Mouse (Mus musculus) embryonic stem cell, embryonic (primary cell): ENCODE results near the gene Arhgap24.

Experiments used
- CTCF ChIA-PET, 4 experiments: fragments of 300-600 bp in 2 of 4; fragments of 350-600 bp in 2 of 4; sonication (Branson Sonifier 250); formaldehyde crosslinking; loops; one replicate each; lab custom pipeline; 2022; ENCODE audit warnings: inconsistent platforms in 2 of 4; lab: Charles Lee
- POLR2A ChIA-PET, 4 experiments: fragments of 300-600 bp in 2 of 4; fragments of 350-600 bp in 2 of 4; sonication (Branson Sonifier 250); formaldehyde crosslinking; loops; one replicate each; lab custom pipeline; 2022; ENCODE audit warnings: antibody characterized with exemption in 4 of 4, inconsistent platforms in 1 of 4; lab: Charles Lee

The Arhgap24 gene

DNA sequence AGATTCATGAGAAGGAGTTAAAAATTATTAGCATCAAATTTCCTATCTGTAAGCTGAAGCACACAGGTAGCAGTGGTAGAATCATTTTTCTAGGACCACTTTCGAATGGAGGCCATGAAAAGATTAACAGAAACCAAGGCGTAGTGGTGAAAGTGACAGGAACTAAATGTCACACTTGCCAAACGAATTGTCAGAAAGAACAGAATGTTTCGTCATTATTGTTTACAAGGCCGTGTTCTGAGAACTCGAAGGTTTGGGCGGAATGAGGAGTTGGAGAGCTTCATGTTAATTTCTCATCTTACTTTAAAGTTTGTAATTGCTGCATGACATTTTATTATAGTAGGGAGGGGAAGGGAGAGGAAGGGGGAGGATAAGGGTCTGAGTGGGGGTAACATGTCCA, 162.2 kb downstream of the Arhgap24 start:
- ChIA-PET CTCF (no interaction called here), POLR2A (no interaction called here)

DNA sequence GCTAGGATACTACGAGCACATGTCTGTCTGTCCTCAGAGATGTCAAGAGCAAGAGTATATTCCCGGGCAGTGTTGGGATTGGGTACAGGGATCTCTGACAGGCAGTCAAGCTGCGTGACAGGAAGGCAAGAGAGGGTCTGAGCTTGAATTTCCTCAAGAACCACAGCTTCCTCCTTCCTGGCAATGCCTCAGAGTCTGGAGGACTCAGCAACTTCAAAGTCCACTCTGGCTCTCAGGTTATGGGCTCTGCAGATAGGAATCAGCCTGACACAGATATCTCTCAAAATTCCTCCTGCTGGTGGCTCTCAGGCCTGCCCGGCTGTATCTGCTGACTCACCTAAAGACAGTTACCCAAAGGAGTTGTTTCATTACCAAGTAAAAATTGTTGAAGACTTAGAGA, 162.6 kb downstream of the Arhgap24 start:
- POLR2A ChIA-PET, result no interaction called here
- CTCF ChIA-PET, result no interaction called here

DNA sequence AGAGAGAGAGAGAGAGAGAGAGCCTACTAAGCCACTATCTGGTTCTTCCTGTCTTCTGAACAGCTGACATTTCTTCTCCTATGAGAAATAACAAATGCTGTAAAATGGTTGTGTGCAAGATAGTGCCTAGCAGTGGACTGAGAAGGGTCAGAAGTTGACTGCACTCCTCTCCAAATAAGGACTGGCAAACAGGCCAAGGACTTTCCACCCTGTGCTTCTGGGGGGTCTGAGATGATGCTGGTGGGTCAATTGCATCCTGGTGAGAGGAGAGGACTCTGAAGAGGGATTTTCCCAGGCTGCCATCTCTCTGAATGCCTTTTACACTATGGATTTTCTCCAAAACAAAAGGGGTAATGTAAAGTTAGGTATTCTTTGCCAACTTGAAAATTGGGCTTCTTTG, 177.9 kb downstream of the Arhgap24 start:
- CTCF ChIA-PET, result no interaction called here
- POLR2A ChIA-PET, result no interaction called here

DNA sequence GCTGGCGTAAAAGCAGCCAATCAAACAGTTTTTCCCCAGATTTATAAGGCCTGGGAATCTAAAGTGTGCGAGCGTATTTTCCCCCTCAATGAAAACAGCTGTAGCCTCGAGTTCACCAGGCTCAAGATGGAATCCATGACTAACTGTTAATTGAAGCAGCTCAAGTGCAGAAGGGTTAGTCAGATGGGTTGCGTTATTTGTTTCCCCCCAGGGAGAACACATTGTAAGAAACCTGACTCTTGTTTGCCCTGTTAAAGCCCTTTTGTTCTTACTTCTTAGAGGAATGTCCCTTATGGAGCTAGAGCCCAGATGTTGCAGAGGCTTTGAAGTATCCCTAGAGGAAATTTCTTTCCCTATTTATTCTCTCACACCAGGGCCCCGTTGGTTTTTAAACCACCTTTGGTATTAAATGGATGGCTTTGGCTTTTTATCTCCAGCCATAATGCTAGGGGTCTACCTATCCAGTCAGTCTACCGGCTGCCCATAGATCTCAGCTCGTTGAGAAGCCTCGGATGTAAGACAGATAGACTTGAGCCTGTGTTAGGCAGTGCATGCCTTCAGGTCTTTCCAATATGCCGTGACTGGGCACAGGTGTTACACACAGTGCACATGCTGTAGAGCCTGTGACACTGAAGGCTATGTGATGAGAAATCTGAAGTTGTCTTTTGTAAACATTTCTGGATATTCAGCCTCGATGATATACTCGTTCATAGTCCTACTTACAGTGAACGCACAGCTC, 184.0 kb downstream of the Arhgap24 start:
- POLR2A ChIA-PET, result no interaction called here
- CTCF ChIA-PET, result no interaction called here

DNA sequence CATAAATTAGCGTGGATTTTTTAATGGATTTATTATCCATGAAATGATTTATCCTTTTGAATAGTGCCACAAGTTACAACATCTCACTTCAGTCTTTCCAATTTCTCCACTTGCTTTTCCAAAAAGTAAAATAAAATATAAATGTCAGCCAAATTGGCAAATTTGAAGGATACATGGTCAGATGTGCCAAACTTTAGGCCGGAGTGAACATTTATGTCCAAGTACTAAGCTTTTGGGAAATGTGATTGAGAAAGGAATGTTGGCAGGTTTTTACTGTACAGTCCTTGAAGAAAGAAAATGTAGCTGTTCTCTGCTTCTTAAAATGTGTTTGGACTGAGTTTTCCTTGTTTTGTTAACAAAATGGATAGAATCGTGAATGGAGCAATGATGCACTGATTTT, 185.7 kb downstream of the Arhgap24 start:
- CTCF ChIA-PET, result no interaction called here
- POLR2A ChIA-PET, result no interaction called here

DNA sequence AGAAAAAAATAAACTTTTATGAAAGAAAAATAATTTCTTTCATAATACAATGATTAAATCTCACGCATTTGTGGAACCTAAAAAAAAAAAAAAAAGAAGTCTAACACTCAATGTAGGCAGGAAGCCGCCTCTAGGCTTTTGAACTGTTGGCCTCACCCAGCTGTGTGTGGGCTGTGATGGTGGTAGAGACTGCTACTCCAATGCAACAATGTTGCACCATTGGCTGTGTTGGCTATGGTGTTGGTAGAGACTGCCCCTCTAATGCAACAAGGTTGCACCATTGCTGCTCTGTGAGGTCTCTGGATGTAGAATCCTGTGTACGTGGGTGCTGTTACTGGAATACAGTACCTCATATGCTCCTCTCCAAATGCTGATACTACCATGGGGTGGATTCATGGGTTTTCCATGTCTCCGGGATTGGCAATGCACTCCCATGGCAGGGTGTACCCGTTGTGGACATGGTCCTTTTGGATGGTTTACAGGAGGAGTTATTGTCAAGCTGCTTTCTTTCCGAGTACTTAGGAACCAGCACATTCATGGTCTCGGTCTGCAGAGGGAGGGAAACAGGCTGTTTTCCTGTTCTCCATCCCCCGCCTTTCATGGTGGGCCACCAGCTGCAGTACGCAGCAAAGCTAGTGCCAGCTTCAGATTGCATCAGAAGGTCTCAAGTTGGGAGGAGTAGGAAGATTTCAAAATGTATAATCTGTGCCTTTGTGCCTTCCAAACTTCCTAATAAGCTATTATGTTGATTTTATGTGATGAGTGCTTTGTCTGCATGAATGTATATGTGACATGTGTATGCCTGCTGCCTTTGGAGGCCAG, 186.8 kb downstream of the Arhgap24 start:
- ChIA-PET POLR2A (no interaction called here), CTCF (no interaction called here)

DNA sequence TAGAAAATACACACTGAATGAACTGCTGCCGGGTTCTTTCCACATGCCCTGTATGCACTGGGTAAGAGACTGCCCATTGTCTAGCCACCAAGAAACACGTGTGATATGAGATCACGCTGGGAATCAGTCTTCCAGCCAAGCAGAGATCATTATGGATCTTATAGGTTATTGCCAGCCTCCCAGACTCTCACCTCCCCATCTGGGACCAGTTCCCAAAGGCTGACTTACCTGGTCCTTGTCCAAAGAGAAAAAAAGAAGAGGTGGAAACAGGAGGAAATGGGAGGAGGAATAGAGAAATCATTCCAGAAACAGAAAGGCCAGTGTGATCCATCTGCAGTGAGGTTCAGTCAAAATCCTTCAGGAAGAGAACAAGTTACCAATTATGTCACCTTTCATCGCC, 189.0 kb downstream of the Arhgap24 start:
- ChIA-PET CTCF (interaction anchor here in 1 of 4 experiments (0.6 kb wide), 1 partner anchor 322 kb away, joined by 3 read pairs; no protein-coding TSS in a partner anchor), POLR2A (no interaction called here)

DNA sequence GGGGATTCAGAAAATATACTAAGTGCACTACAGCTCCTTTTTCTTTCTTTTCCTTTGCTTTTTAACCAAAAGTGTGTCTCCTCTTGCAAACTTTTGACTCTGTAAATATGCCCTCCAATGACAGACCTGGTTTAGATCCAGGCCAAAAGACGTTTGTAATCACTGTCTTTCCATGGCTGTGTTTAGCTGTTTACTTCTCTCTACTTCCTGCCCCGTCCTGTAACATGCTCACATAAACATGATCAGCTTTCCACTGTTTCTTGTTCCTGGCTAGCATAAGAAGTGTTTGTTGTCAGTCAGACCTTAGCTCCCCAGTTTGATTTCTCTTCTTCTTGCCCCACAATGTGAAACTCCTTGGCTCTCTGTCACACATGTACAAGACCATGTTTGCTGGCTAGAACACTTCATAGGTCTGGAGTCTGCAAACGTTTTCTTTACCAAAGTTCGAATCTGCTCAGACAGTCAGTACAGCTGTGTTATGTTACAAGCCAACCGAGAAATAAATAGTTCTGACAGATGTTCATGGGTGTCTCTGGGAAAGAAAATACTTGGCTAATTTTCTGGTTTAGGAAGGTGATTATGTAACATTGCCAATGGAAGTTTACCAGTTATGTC, 189.6 kb downstream of the Arhgap24 start:
- ChIA-PET POLR2A (no interaction called here), CTCF (interaction anchor here in 1 of 4 experiments (0.6 kb wide), 1 partner anchor 322 kb away, joined by 3 read pairs; no protein-coding TSS in a partner anchor)

DNA sequence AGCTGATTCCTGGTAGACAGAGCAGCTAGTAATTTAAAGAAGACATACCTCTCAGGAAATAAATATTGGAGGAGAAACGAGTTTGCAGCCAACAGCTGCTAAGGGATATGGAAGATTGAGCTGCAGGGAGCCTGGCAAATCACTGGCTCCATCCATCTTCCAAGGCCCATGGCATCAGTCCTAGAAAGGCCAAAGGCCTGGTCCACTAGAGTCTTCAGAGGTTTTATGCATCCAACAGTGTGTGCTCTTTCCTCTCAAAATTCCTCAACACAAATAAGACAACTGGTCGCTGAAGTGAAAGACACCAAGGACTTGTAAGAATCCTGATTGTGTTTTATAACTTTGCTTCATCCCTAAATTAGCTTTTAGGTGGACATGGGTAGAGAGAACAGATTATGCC, 194.1 kb downstream of the Arhgap24 start:
- ChIA-PET POLR2A (no interaction called here), CTCF (no interaction called here)

DNA sequence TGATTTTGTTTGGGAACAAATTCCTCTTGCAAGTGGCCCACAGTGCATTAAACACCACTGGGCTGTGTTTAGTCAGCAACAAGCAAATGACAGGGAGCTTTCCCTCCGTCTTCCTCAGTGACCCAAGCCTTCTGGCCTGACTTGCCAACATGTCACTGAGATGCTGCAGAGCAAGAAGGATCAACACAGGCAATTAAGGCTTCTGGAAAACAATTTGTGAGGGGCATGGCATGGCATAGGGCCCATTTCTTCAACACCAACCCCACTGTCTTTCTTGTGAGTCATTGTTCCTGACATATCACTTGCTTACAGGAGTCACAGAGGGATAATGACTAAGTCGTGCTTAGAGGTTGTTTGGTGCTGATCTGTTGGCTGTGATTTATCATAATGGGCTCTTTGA, 196.0 kb downstream of the Arhgap24 start:
- ChIA-PET CTCF (no interaction called here), POLR2A (no interaction called here)

DNA sequence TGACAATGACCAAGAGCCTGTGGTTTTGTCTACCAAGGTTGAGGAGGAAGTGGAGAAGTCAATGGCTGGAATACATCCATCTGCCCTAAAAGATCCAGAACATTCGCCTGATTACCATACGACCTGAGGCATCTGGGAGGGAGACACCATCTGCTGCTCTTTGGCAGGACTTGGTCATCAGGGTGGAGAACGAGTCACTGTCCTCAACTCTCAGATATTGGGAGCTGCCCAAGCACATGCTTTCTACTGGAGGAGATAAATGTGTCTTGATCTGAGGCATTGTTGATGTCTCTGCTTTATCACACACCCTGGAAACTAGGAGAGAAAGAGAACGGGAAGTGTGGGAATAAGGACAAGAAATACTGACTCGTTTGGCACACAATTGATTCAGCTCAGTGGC, 206.5 kb downstream of the Arhgap24 start:
- CTCF ChIA-PET, result no interaction called here
- POLR2A ChIA-PET, result no interaction called here

DNA sequence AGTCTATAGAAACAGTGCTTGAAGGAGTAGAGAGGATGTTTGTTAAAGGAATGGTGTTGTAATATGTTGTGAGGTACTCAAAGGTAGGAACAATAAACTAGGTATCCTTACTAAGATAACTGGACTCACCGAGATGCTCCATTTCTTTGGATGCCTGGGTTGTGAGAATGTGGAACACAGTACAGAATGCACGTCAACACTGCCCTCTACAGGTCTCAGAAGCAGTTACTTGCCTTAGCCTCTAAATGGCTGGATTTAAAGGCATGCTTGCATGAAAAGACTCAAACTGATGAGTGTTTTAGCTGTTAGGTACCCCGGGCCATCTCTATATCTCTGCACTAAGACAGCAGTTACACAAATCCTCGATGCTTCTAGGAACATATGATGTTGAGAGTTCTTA, 211.3 kb downstream of the Arhgap24 start:
- ChIA-PET POLR2A (no interaction called here), CTCF (interaction anchor here in 3 of 4 experiments (0.6 to 2.8 kb wide), 6 partner anchors 10 to 543 kb away, joined by 3 to 10 read pairs (median 5); no protein-coding TSS in a partner anchor)

DNA sequence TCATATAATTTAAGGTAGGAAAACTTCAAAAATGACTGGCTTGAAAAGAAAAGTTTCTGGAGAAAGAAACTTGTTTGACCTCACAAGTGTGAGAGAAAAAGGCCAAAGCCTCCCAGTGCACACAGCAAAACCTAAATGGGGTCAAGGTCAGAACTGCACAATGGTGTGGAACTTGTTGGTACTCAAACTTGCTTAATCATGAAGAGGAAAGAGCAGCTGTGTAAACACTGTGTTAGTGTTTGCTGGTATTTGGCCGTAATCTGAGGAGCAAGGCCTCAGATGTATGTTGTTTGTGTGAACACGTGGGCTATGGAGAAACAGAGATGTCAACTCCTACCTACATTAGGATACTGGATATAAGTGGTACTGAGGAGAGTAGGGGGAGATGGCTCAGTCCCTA, 212.0 kb downstream of the Arhgap24 start:
- ChIA-PET CTCF (interaction anchor here in 3 of 4 experiments (0.6 to 2.8 kb wide), 6 partner anchors 10 to 544 kb away, joined by 3 to 10 read pairs (median 5); no protein-coding TSS in a partner anchor), POLR2A (no interaction called here)

DNA sequence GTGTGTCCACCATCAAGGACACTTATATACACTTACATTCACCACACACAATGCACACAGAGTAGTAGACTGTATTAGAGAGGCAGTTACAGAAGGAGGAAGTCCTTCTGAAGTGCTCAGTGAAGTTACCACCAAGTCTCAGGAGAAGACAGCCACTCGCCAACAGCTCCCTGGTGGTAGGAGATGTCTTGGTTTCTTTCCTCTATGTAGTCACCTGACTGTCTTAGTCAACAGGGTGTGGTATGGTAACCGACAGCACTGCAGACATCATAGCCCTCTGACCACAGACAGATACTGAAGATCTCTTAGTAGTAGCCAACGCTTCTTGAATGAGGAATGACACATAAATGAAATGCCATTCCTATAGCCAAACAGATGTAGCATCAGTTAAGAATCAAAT, 212.7 kb downstream of the Arhgap24 start:
- POLR2A ChIA-PET, result no interaction called here
- CTCF ChIA-PET, result interaction anchor here in 3 of 4 experiments (0.9 to 2.8 kb wide), 5 partner anchors 9 to 544 kb away, joined by 4 to 10 read pairs (median 5); no protein-coding TSS in a partner anchor

DNA sequence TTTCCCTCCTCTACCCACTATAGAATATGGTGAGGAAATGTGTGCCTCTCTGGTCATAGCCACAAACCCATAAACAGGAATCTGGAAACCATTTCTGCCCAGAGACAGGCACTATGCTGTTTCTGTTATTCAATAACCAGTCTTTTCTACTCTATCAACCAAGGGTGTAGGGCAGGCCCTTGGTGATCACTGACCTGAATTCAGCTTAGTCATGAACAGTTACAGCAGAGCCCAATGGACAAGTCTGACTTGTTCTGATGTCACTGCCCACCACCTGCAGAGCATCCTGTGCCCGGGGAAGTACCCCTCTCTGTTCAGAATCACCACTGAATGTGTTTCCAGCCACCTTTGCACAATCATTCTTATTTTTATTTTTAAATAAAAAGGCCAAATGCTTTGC, 216.6 kb downstream of the Arhgap24 start:
- POLR2A ChIA-PET, result no interaction called here
- CTCF ChIA-PET, result no interaction called here

DNA sequence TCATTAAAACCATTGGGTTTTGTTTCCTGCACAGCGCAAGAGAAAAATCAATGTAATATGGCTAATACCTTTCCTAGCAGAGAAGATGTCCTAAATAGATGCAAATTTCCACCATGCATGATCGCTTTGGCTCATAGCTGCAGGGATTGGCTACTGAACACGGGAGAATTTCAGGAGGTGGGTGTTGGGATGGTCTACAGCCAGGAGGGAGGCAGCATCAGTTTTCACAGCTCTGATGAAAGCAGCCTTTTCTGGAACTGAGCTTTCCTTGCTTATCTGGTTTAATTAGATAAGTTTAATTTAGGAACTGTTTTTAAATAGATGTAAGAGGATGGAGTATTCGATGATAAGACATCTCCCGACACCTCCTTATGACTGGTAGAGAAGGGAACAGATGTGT, 217.2 kb downstream of the Arhgap24 start:
- POLR2A ChIA-PET, result no interaction called here
- CTCF ChIA-PET, result no interaction called here

DNA sequence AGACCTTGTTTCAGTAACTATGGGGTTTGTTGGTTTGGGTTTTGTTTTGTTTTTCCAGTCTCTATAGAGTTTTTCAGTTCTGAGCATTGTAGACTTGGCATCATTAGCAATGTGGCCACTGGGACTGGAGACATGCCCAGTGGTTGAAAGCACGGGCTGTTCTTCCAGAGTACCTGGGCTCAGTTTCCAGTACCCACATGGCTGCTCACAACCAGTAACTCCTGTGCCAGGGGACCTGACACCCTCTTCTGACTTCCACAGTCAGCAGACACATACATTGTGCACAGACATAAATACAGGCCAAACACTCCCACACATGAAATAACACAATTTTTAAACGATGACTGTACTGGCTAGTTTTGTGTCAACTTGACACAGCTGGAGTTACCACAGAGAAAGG, 217.7 kb downstream of the Arhgap24 start:
- CTCF ChIA-PET, result no interaction called here
- POLR2A ChIA-PET, result no interaction called here

DNA sequence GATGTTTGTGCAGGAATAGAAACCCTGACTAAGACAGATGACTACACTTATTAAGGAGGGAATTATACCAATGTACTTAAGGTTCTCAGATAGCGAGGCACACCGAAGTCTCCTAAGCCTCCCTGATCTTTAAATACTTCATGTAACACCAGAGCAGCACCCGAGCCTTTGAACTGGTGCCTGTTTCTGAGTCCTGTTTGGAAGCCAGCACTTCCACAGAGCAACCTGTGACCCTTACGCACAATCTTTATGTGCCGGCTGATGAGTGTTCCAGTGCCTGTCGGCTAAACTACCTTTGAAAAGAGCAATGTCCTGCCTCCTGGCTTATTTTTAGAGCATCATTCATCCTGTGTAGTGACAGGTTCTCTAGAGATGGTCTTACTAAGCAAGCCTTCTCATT, 221.4 kb downstream of the Arhgap24 start:
- ChIA-PET CTCF (interaction anchor here (0.5 to 1.3 kb wide), 12 partner anchors 9 to 622 kb away, joined by 3 to 11 read pairs (median 4); no protein-coding TSS in a partner anchor), POLR2A (interaction anchor here in 1 of 4 experiments (0.6 kb wide), 1 partner anchor 66 kb away, joined by 4 read pairs; no protein-coding TSS in a partner anchor)

DNA sequence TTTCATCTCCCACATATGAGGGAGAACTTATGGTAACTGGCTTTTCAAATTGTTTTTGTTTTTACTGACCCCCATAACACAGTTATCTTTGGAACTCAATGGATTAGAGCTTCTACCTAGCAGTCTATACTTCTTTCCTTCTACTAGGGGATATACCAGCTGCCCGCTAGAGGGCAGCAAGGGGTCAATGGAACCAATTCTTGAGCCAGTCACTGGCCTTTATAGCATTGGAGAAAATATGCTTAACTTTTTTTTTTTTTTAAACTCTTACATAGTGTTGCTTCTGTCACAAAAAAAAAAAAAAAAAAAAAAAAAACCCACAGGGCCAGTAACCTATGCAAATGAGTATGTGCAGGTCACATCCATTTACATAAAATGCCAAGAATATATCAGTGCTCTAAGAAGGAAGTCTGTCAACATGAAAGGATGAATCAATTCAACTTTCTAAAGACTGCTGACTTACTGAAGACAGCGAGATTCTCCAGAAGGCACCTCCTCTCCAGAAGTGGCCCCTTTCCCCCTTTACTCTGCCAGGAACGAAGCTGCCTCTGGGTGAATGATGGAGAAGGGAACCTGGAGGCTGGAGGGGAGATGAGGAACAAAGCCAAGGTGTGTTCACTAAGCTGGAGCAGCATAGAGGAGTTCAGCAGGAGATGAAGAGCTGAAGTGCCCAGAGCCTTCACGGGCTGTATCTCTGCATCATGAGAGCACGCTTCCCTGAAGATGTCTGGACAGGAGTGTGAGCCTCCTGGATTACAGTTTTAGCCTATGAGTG, 222.3 kb downstream of the Arhgap24 start:
- CTCF ChIA-PET, result interaction anchor here (0.5 to 1.3 kb wide), 31 partner anchors 9 to 972 kb away, joined by 3 to 19 read pairs (median 4); no protein-coding TSS in a partner anchor
- POLR2A ChIA-PET, result interaction anchor here in 1 of 4 experiments (0.6 kb wide), 1 partner anchor 65 kb away, joined by 4 read pairs; no protein-coding TSS in a partner anchor
